Mouse (Mus musculus) lung, postnatal 25 days (tissue): ENCODE results near the gene Sarm1.
"Not testable (repeated sequence)": the region's sequence is repeated elsewhere in the genome, so short reads cannot be mapped to it uniquely, and the experiment has no call there.

Experiments used
- DNase-seq: peaks from one replicate; pipeline ENCODE4 v3.0.0; 2022; ENCODE audit warnings: low spot score

Gene Sarm1

GRCm38 (mm10) chr11:78497544-78498522 lies at the start of gene Sarm1:
TSS of gene Sarm1 (minus strand) at chr11:78497754.
- peak; percentile 93 for DNase-seq

- DNase-seq, result no peak
Observed at GRCm38 (mm10) chr11:78545181-78545580, 47.6 kb upstream of the Sarm1 start.

GRCm38 (mm10) chr11:78544449-78545111 lies 47.0 kb upstream of the Sarm1 start:
- no peak for DNase-seq

- peak; percentile 60 for DNase-seq
Observed at GRCm38 (mm10) chr11:78540358-78540757, 42.8 kb upstream of the Sarm1 start.

- DNase-seq, result no peak
Observed at GRCm38 (mm10) chr11:78536690-78537084, 39.1 kb upstream of the Sarm1 start.

- DNase-seq, result peak; percentile 100
Observed at GRCm38 (mm10) chr11:78536080-78536689, 38.6 kb upstream of the Sarm1 start, which contains the start of the genes Tnfaip1 and Ift20. TSS of gene Tnfaip1 (minus strand) at chr11:78536332. TSS of gene Ift20 (plus strand) at chr11:78536361.

- DNase-seq, result peak; percentile 84
Observed at GRCm38 (mm10) chr11:78535376-78536079, 38.0 kb upstream of the Sarm1 start.

GRCm38 (mm10) chr11:78534516-78534915 lies 37.0 kb upstream of the Sarm1 start:
- no peak for DNase-seq

GRCm38 (mm10) chr11:78531515-78531914 lies 34.0 kb upstream of the Sarm1 start:
- not testable (repeated sequence) for DNase-seq

GRCm38 (mm10) chr11:78531046-78531445 lies 33.5 kb upstream of the Sarm1 start:
- DNase-seq, result peak; percentile 43

- DNase-seq, result no peak
Observed at GRCm38 (mm10) chr11:78530001-78530400, 32.4 kb upstream of the Sarm1 start.

GRCm38 (mm10) chr11:78528714-78529113 lies 31.2 kb upstream of the Sarm1 start:
- no peak for DNase-seq

GRCm38 (mm10) chr11:78524838-78525237 lies 27.3 kb upstream of the Sarm1 start:
- peak; percentile 59 for DNase-seq

- DNase-seq, result peak; percentile 70
Observed at GRCm38 (mm10) chr11:78523241-78523955, 25.8 kb upstream of the Sarm1 start.

GRCm38 (mm10) chr11:78522481-78522997 lies 25.0 kb upstream of the Sarm1 start:
- peak; percentile 66 for DNase-seq

- DNase-seq, result no peak
Observed at GRCm38 (mm10) chr11:78521880-78522279, 24.3 kb upstream of the Sarm1 start.

- DNase-seq, result no peak
Observed at GRCm38 (mm10) chr11:78518931-78519330, 21.4 kb upstream of the Sarm1 start.

- no peak for DNase-seq
Observed at GRCm38 (mm10) chr11:78515549-78516325, 18.2 kb upstream of the Sarm1 start.

GRCm38 (mm10) chr11:78513106-78513790 lies 15.7 kb upstream of the Sarm1 start:
- no peak for DNase-seq
